Mouse (Mus musculus) gastrocnemius, adult 2 months (tissue): ENCODE measurements around the gene Tll2. TPM values are rescaled to one million over a fixed set of nuclear protein-coding genes. Genes with fewer than 3 reads are reported as not detected.
A peak's percentile ranks its signal among the peaks of the same experiment; 100 is the strongest.

Experiments
- DNase-seq: peaks from one replicate; pipeline ENCODE4 v3.0.0; 2022
- H3K27ac ChIP-seq: fragments of 200-600 bp; 2 replicates; pipeline ENCODE4 v1.8.1; 2022; ENCODE audit warnings: mild to moderate bottlenecking
- H3K4me3 ChIP-seq: fragments of 200-600 bp; 2 replicates; pipeline ENCODE4 v1.8.1; 2022; ENCODE audit warnings: mild to moderate bottlenecking, moderate library complexity
- CTCF ChIP-seq: fragments of 200-600 bp; IDR thresholded peaks from 2 replicates; pipeline ENCODE4 v1.8.1; 2022; ENCODE audit warnings: antibody characterized with exemption, mild to moderate bottlenecking, moderate library complexity
- intact Hi-C: fragments of 180-260 bp; cut with DNase I; formaldehyde crosslinking; loops from one replicate; pipeline ENCODE4 v1.15.1; 2025
- total RNA-seq, 2 experiments: library from RNA; stranded (reverse); gene quantifications; 2 replicates each; pipeline ENCODE4 v1.2.3; 2021

The Tll2 gene
- total RNA-seq, 2 experiments from 2014 or later = 0.10 to 0.11 TPM

- no peak for DNase-seq
- no peak overlapping the region for H3K27ac ChIP-seq
- H3K4me3 ChIP-seq = no peak overlapping the region
- TF ChIP-seq CTCF = no peak
- intact Hi-C loops = no loop called here
Observed at GRCm38 (mm10) chr19:41193379-41193778, 13.3 kb downstream of the Tll2 start.

GRCm38 (mm10) chr19:41192953-41193352 lies 13.7 kb downstream of the Tll2 start:
- TF ChIP-seq CTCF = no peak
- no peak for DNase-seq
- intact Hi-C loops = no loop called here
- Histone ChIP-seq H3K27ac (no peak overlapping the region), H3K4me3 (no peak overlapping the region)

- H3K27ac ChIP-seq = no peak overlapping the region
- no peak for DNase-seq
- intact Hi-C loops = no loop called here
- H3K4me3 ChIP-seq = no peak overlapping the region
- no peak for TF ChIP-seq CTCF
Observed at GRCm38 (mm10) chr19:41191724-41192123, 14.9 kb downstream of the Tll2 start.

- intact Hi-C loops = no loop called here
- no peak for TF ChIP-seq CTCF
- no peak overlapping the region for H3K27ac ChIP-seq
- H3K4me3 ChIP-seq = no peak overlapping the region
- DNase-seq = no peak
Observed at GRCm38 (mm10) chr19:41190876-41191434, 15.7 kb downstream of the Tll2 start.

GRCm38 (mm10) chr19:41177331-41177730 lies 29.3 kb downstream of the Tll2 start:
- no peak for DNase-seq
- Histone ChIP-seq H3K27ac (no peak overlapping the region), H3K4me3 (no peak overlapping the region)
- intact Hi-C loops = no loop called here
- TF ChIP-seq CTCF = no peak

- intact Hi-C loops = no loop called here
Observed at GRCm38 (mm10) chr19:41176881-41177280, 29.8 kb downstream of the Tll2 start.

GRCm38 (mm10) chr19:41165914-41166235 lies 40.8 kb downstream of the Tll2 start:
- Histone ChIP-seq H3K27ac (no peak overlapping the region), H3K4me3 (no peak overlapping the region)
- intact Hi-C loops = no loop called here
- TF ChIP-seq CTCF = no peak
- no peak for DNase-seq

More at GRCm38 (mm10) chr19:41176881-41177280, 29.8 kb downstream of the Tll2 start:
- no peak overlapping the region for H3K4me3 ChIP-seq
- TF ChIP-seq CTCF = no peak
- DNase-seq = no peak
- no peak overlapping the region for H3K27ac ChIP-seq

GRCm38 (mm10) chr19:41165144-41165913 lies 41.3 kb downstream of the Tll2 start:
- no peak for TF ChIP-seq CTCF
- intact Hi-C loops = no loop called here
- H3K27ac ChIP-seq = no peak overlapping the region
- no peak overlapping the region for H3K4me3 ChIP-seq
- DNase-seq = no peak

GRCm38 (mm10) chr19:41164447-41165095 lies 42.1 kb downstream of the Tll2 start:
- DNase-seq = no peak
- no peak overlapping the region for H3K27ac ChIP-seq
- TF ChIP-seq CTCF = no peak
- intact Hi-C loops = no loop called here
- H3K4me3 ChIP-seq = no peak overlapping the region

- intact Hi-C loops = no loop called here
- no peak overlapping the region for H3K27ac ChIP-seq
- no peak for TF ChIP-seq CTCF
- H3K4me3 ChIP-seq = peak overlapping the region; percentile 30
- DNase-seq = peak; percentile 71
Observed at GRCm38 (mm10) chr19:41160388-41160787, 46.2 kb downstream of the Tll2 start.

- intact Hi-C loops = no loop called here
- no peak for TF ChIP-seq CTCF
- H3K27ac ChIP-seq = no peak overlapping the region
- H3K4me3 ChIP-seq = no peak overlapping the region
- DNase-seq = peak; percentile 37
Observed at GRCm38 (mm10) chr19:41154681-41155080, 52.0 kb downstream of the Tll2 start.

GRCm38 (mm10) chr19:41152462-41152861 lies 54.2 kb downstream of the Tll2 start:
- no peak for DNase-seq
- no peak overlapping the region for H3K4me3 ChIP-seq
- intact Hi-C loops = no loop called here
- no peak for TF ChIP-seq CTCF
- peak overlapping the region; percentile 50; the same call in 1 of the 2 replicates for H3K27ac ChIP-seq

GRCm38 (mm10) chr19:41152016-41152370 lies 54.6 kb downstream of the Tll2 start:
- Histone ChIP-seq H3K27ac (peak overlapping the region; percentile 50), H3K4me3 (no peak overlapping the region)
- TF ChIP-seq CTCF = no peak
- intact Hi-C loops = no loop called here
- DNase-seq = no peak
